Mouse (Mus musculus) myocyte (in vitro differentiated cells): Measurements from ENCODE around the gene Gm11938.
"Not testable (repeated sequence)": the region's sequence is repeated elsewhere in the genome, so short reads cannot be mapped to it uniquely, and the experiment has no call there.

Experiments used
- CEBPB ChIP-seq: IDR thresholded peaks from 2 replicates; pipeline ENCODE4 v1.6.1; 2011; ENCODE audit warnings: mild to moderate bottlenecking, moderate library complexity; ENCODE audit not compliant: poor library complexity, insufficient read depth, severe bottlenecking
- MAX ChIP-seq: IDR thresholded peaks from one replicate; pipeline ENCODE4 v1.6.1; 2011; ENCODE audit warnings: low read depth, mild to moderate bottlenecking, control low read depth
- POLR2A ChIP-seq: IDR thresholded peaks from one replicate; pipeline ENCODE4 v1.6.1; 2011; ENCODE audit warnings: low read depth, mild to moderate bottlenecking, control low read depth, moderate library complexity; ENCODE audit not compliant: insufficient read length

GRCm38 (mm10) chr11:99597742-99598141 is 5.4 kb downstream of the Gm11938 start, which contains the start of gene Krtap9-3:
- not testable (repeated sequence) for TF ChIP-seq CEBPB, POLR2A, MAX
